In the genomic region with DNA sequence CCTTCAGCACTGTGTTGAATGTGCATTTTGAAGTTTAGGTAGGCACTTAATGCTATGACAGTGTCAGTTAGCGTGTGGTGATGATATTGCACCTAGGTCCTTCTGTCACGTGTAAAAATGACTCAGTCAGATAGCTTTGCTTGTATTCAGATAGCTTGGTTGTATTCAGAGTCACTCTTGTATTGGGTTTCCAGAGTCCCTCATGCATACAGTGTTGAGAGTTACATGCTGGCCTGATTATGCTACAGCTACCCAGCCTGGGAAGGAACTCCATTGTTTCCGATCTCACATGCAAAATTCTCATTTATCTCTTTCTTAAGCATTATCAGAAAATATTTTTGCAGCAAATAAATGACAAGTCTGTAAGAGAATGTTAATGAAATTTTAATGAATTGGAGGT, we compare ENCODE assay signal across 19 mouse cellular contexts.
"Had no signal": no experiment of that assay in that cellular context is flagged by ENCODE, and none has a peak within 500 bp of the region (broad histone marks: within the 10 kb centered on the region; RNA-seq: fewer than 3 reads in every experiment).

No protein-coding gene starts in this region.

- H3K36me3 ChIP-seq: liver, embryonic 13.5 days had no signal

- H3K9me3 ChIP-seq: liver, embryonic 13.5 days had no signal

- DNase-seq: kidney, adult 2 months; kidney, postnatal 25 days; layer of hippocampus, postnatal 36 days; liver, embryonic 13.5 days; lung, adult 2 months; lung, postnatal 14 days; lung, postnatal 4 days; right cerebral cortex, adult 18-20 months; right cerebral cortex, postnatal 14 days; right cerebral cortex, postnatal 4 days; thymus, adult 2 months; thymus, postnatal 14 days had no signal

- H3K27me3 ChIP-seq: liver, embryonic 13.5 days had no signal

- H3K4me3 ChIP-seq: layer of hippocampus, adult 2 months; left cerebral cortex, adult 2 months; liver, embryonic 13.5 days; myocyte had no signal

- H3K4me2 ChIP-seq: liver, embryonic 13.5 days had no signal

- H3K9ac ChIP-seq: liver, embryonic 13.5 days had no signal

- H3K27ac ChIP-seq: hindbrain, postnatal 0 days; layer of hippocampus, adult 2 months; left cerebral cortex, adult 2 months; liver, embryonic 13.5 days; stomach, postnatal 0 days had no signal

- H3K4me1 ChIP-seq: liver, embryonic 13.5 days had no signal

- ATAC-seq: hindbrain, postnatal 0 days; inflammation-experienced regulatory T-cells, adult 6 months; intestine, embryonic 16.5 days had no signal
